Mouse (Mus musculus): ENCODE measurements at regions not wholly inside any gene's neighbourhood (a gene's known extent, or its start where the extent isn't known, plus 50 kb on each side); places are given as distances from the start of the nearest gene placed in this dataset.
"Not testable (repeated sequence)": the region's sequence is repeated elsewhere in the genome, so short reads cannot be mapped to it uniquely, and the experiment has no call there.

GRCm38 (mm10) chr9:76401897-76402670 is 78.4 kb upstream of the Hcrtr2 start:
- not testable (repeated sequence) for TF ChIP-seq CHD2 (IDR thresholded peaks at IDR 0.05; ENCODE audit: low read length); TAL1 (IDR thresholded peaks at IDR 0.05; ENCODE audit: low read length); POLR2A (IDR thresholded peaks at IDR 0.05; ENCODE audit: control insufficient read depth in 1 of 2, insufficient read depth in 1 of 2, low read depth in 1 of 2, low read length in 2 of 2, poor library complexity in 1 of 2); POLR2AphosphoS5 (IDR thresholded peaks at IDR 0.05; ENCODE audit: borderline replicate concordance, low read depth, low read length); ZNF384 (IDR thresholded peaks at IDR 0.05; ENCODE audit: low read depth, low read length); UBTF (IDR thresholded peaks at IDR 0.05; ENCODE audit: borderline replicate concordance, insufficient read depth, low read depth, low read length); POLR2AphosphoS2 (IDR thresholded peaks at IDR 0.05; ENCODE audit: low read length)

Data from MEL (cell line).